Mouse (Mus musculus) lung, adult 2 months (tissue): ENCODE data around the gene Ddn.

Source experiments
- CTCF ChIP-seq: fragments of 200-500 bp; IDR thresholded peaks from 2 replicates; pipeline ENCODE4 v1.5.1; 2011; ENCODE audit warnings: mild to moderate bottlenecking, low read length, control low read depth; ENCODE audit not compliant: insufficient read depth
- POLR2A ChIP-seq: fragments of 200-500 bp; IDR thresholded peaks from 2 replicates; pipeline ENCODE4 v1.6.1; 2011; ENCODE audit warnings: low read depth, mild to moderate bottlenecking, control low read depth, low read length, borderline replicate concordance; ENCODE audit errors: extremely low read depth

DNA sequence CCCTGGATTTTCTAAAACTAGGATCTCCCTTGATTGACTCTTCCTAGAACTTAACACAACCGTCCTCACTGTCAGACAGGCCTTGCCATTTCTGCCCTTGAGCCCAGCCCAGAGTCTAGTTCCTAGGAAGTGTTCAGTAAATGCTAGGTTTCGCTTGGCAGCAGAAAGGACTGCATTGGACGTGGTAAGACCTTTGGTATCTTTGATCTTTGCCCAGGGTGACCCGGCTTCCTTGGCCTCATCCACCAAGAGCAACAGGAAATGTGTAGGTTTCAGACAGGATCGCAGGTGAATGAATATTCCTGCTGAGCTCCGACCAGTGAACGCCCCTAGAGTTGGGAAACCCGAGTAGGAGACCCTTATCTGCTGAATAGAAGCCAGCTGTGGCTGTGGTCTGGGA, 6.4 kb downstream of the Ddn start:
- TF ChIP-seq CTCF (no peak), POLR2A (no peak)
